Mouse (Mus musculus): ENCODE measurements at regions not wholly inside any gene's neighbourhood (a gene's known extent, or its start where the extent isn't known, plus 50 kb on each side); places are given as distances from the start of the nearest gene placed in this dataset.
A peak's percentile ranks its signal among the peaks of the same experiment; 100 is the strongest.

- peak; percentile 13 for DNase-seq (ENCODE audit: low spot score)
- no peaks in the 10 kb centered on the region for H3K27me3 ChIP-seq (replicated peaks; ENCODE audit: control insufficient read depth, insufficient read depth, low read length)
- WGBS = 61% methylated on average over 9 of the region's 9 CpGs
These were observed 382.6 kb downstream of the Cd83 start for GRCm38 (mm10) chr13:44167186-44167585.

GRCm38 (mm10) chr13:44168186-44168585, 383.6 kb downstream of the Cd83 start:
- H3K4me2 ChIP-seq (ENCODE audit: low read length) = no peak overlapping the region
- H3K36me3 ChIP-seq (ENCODE audit: control insufficient read depth, insufficient read depth, low read length) = no peaks in the 10 kb centered on the region
- WGBS = 82% methylated on average over 5 of the region's 5 CpGs
- H3K9me3 ChIP-seq (replicated peaks; ENCODE audit: control insufficient read depth, low read length) = no peaks in the 10 kb centered on the region
- H3K4me3 ChIP-seq (ENCODE audit: low read depth, low read length) = no peak overlapping the region
- H3K27ac ChIP-seq (ENCODE audit: low read depth, low read length) = no peak overlapping the region
- ATAC-seq (no peak), DNase-seq (ENCODE audit: low spot score) (no peak)
- H3K27me3 ChIP-seq (replicated peaks; ENCODE audit: control insufficient read depth, insufficient read depth, low read length) = no peaks in the 10 kb centered on the region
- H3K9ac ChIP-seq (ENCODE audit: low read length) = no peak overlapping the region
- no peaks in the 10 kb centered on the region for H3K4me1 ChIP-seq (ENCODE audit: control insufficient read depth, insufficient read depth, low read length)

More at GRCm38 (mm10) chr13:44167186-44167585, 382.6 kb downstream of the Cd83 start:
- Histone ChIP-seq H3K9ac (ENCODE audit: low read length) (no peak overlapping the region), H3K9me3 (replicated peaks; ENCODE audit: control insufficient read depth, low read length) (no peaks in the 10 kb centered on the region), H3K4me1 (ENCODE audit: control insufficient read depth, insufficient read depth, low read length) (no peaks in the 10 kb centered on the region), H3K36me3 (ENCODE audit: control insufficient read depth, insufficient read depth, low read length) (no peaks in the 10 kb centered on the region), H3K27ac (ENCODE audit: low read depth, low read length) (no peak overlapping the region), H3K4me2 (ENCODE audit: low read length) (no peak overlapping the region), H3K4me3 (ENCODE audit: low read depth, low read length) (no peak overlapping the region)
- ATAC-seq = no peak

GRCm38 (mm10) chr13:44171639-44172038, 387.1 kb downstream of the Cd83 start:
- H3K4me1 ChIP-seq (ENCODE audit: control insufficient read depth, insufficient read depth, low read length) = no peaks in the 10 kb centered on the region
- H3K27ac ChIP-seq (ENCODE audit: low read depth, low read length) = no peak overlapping the region
- ATAC-seq (no peak), DNase-seq (ENCODE audit: low spot score) (no peak)
- H3K4me2 ChIP-seq (ENCODE audit: low read length) = no peak overlapping the region
- no peaks in the 10 kb centered on the region for H3K27me3 ChIP-seq (replicated peaks; ENCODE audit: control insufficient read depth, insufficient read depth, low read length)
- H3K4me3 ChIP-seq (ENCODE audit: low read depth, low read length) = no peak overlapping the region
- H3K36me3 ChIP-seq (ENCODE audit: control insufficient read depth, insufficient read depth, low read length) = no peaks in the 10 kb centered on the region
- H3K9me3 ChIP-seq (replicated peaks; ENCODE audit: control insufficient read depth, low read length) = no peaks in the 10 kb centered on the region
- no peak overlapping the region for H3K9ac ChIP-seq (ENCODE audit: low read length)
- 86% methylated on average over 6 of the region's 6 CpGs for WGBS

GRCm38 (mm10) chr13:44172701-44173100, 388.1 kb downstream of the Cd83 start:
- 87% methylated on average over 5 of the region's 5 CpGs for WGBS

GRCm38 (mm10) chr13:44174236-44174635, 389.7 kb downstream of the Cd83 start:
- Histone ChIP-seq H3K9ac (ENCODE audit: low read length) (no peak overlapping the region), H3K4me2 (ENCODE audit: low read length) (no peak overlapping the region), H3K4me1 (ENCODE audit: control insufficient read depth, insufficient read depth, low read length) (no peaks in the 10 kb centered on the region), H3K27ac (ENCODE audit: low read depth, low read length) (no peak overlapping the region), H3K9me3 (replicated peaks; ENCODE audit: control insufficient read depth, low read length) (no peaks in the 10 kb centered on the region), H3K27me3 (replicated peaks; ENCODE audit: control insufficient read depth, insufficient read depth, low read length) (no peaks in the 10 kb centered on the region), H3K36me3 (ENCODE audit: control insufficient read depth, insufficient read depth, low read length) (no peaks in the 10 kb centered on the region), H3K4me3 (ENCODE audit: low read depth, low read length) (no peak overlapping the region)
- WGBS = 85% methylated on average over 2 of the region's 2 CpGs
- no peak for ATAC-seq
- no peak for DNase-seq (ENCODE audit: low spot score)

More at GRCm38 (mm10) chr13:44172701-44173100, 388.1 kb downstream of the Cd83 start:
- H3K9me3 ChIP-seq (replicated peaks; ENCODE audit: control insufficient read depth, low read length) = no peaks in the 10 kb centered on the region
- no peaks in the 10 kb centered on the region for H3K27me3 ChIP-seq (replicated peaks; ENCODE audit: control insufficient read depth, insufficient read depth, low read length)
- H3K27ac ChIP-seq (ENCODE audit: low read depth, low read length) = no peak overlapping the region
- H3K4me3 ChIP-seq (ENCODE audit: low read depth, low read length) = no peak overlapping the region
- DNase-seq (ENCODE audit: low spot score) (no peak), ATAC-seq (no peak)
- H3K4me1 ChIP-seq (ENCODE audit: control insufficient read depth, insufficient read depth, low read length) = no peaks in the 10 kb centered on the region
- no peak overlapping the region for H3K4me2 ChIP-seq (ENCODE audit: low read length)
- H3K9ac ChIP-seq (ENCODE audit: low read length) = no peak overlapping the region
- H3K36me3 ChIP-seq (ENCODE audit: control insufficient read depth, insufficient read depth, low read length) = no peaks in the 10 kb centered on the region

GRCm38 (mm10) chr13:44175300-44176036, 390.9 kb downstream of the Cd83 start:
- 91% methylated on average over 8 of the region's 8 CpGs for WGBS
- ATAC-seq = no peak
- no peaks in the 10 kb centered on the region for H3K27me3 ChIP-seq (replicated peaks; ENCODE audit: control insufficient read depth, insufficient read depth, low read length)

GRCm38 (mm10) chr13:44176121-44176520, 391.5 kb downstream of the Cd83 start:
- WGBS = 90% methylated on average over 8 of the region's 8 CpGs
- ATAC-seq (no peak), DNase-seq (ENCODE audit: low spot score) (no peak)
- Histone ChIP-seq H3K27me3 (replicated peaks; ENCODE audit: control insufficient read depth, insufficient read depth, low read length) (no peaks in the 10 kb centered on the region), H3K4me3 (ENCODE audit: low read depth, low read length) (no peak overlapping the region), H3K9me3 (replicated peaks; ENCODE audit: control insufficient read depth, low read length) (no peaks in the 10 kb centered on the region), H3K36me3 (ENCODE audit: control insufficient read depth, insufficient read depth, low read length) (no peaks in the 10 kb centered on the region), H3K4me2 (ENCODE audit: low read length) (no peak overlapping the region), H3K27ac (ENCODE audit: low read depth, low read length) (no peak overlapping the region), H3K4me1 (ENCODE audit: control insufficient read depth, insufficient read depth, low read length) (no peaks in the 10 kb centered on the region), H3K9ac (ENCODE audit: low read length) (no peak overlapping the region)

More at GRCm38 (mm10) chr13:44175300-44176036, 390.9 kb downstream of the Cd83 start:
- H3K27ac ChIP-seq (ENCODE audit: low read depth, low read length) = no peak overlapping the region
- H3K36me3 ChIP-seq (ENCODE audit: control insufficient read depth, insufficient read depth, low read length) = no peaks in the 10 kb centered on the region
- no peaks in the 10 kb centered on the region for H3K4me1 ChIP-seq (ENCODE audit: control insufficient read depth, insufficient read depth, low read length)
- no peaks in the 10 kb centered on the region for H3K9me3 ChIP-seq (replicated peaks; ENCODE audit: control insufficient read depth, low read length)
- H3K9ac ChIP-seq (ENCODE audit: low read length) = no peak overlapping the region
- DNase-seq (ENCODE audit: low spot score) = no peak
- H3K4me2 ChIP-seq (ENCODE audit: low read length) = no peak overlapping the region
- no peak overlapping the region for H3K4me3 ChIP-seq (ENCODE audit: low read depth, low read length)

GRCm38 (mm10) chr13:44178006-44178405, 393.4 kb downstream of the Cd83 start:
- no peaks in the 10 kb centered on the region for H3K36me3 ChIP-seq (ENCODE audit: control insufficient read depth, insufficient read depth, low read length)
- H3K4me3 ChIP-seq (ENCODE audit: low read depth, low read length) = no peak overlapping the region
- 93% methylated on average over 6 of the region's 6 CpGs for WGBS
- no peak overlapping the region for H3K9ac ChIP-seq (ENCODE audit: low read length)
- H3K27me3 ChIP-seq (replicated peaks; ENCODE audit: control insufficient read depth, insufficient read depth, low read length) = no peaks in the 10 kb centered on the region
- no peak overlapping the region for H3K27ac ChIP-seq (ENCODE audit: low read depth, low read length)
- DNase-seq (ENCODE audit: low spot score) (no peak), ATAC-seq (no peak)
- H3K9me3 ChIP-seq (replicated peaks; ENCODE audit: control insufficient read depth, low read length) = no peaks in the 10 kb centered on the region
- no peak overlapping the region for H3K4me2 ChIP-seq (ENCODE audit: low read length)
- H3K4me1 ChIP-seq (ENCODE audit: control insufficient read depth, insufficient read depth, low read length) = 0 out of 2 replicates have a peak, but pooled peaks cover 3% of the 10 kb centered on the region

GRCm38 (mm10) chr13:44180384-44180783, 395.8 kb downstream of the Cd83 start:
- Histone ChIP-seq H3K9ac (ENCODE audit: low read length) (no peak overlapping the region), H3K27me3 (replicated peaks; ENCODE audit: control insufficient read depth, insufficient read depth, low read length) (no peaks in the 10 kb centered on the region), H3K4me1 (ENCODE audit: control insufficient read depth, insufficient read depth, low read length) (0 out of 2 replicates have a peak, but pooled peaks cover 3% of the 10 kb centered on the region), H3K36me3 (ENCODE audit: control insufficient read depth, insufficient read depth, low read length) (no peaks in the 10 kb centered on the region), H3K4me2 (ENCODE audit: low read length) (no peak overlapping the region), H3K9me3 (replicated peaks; ENCODE audit: control insufficient read depth, low read length) (no peaks in the 10 kb centered on the region), H3K27ac (ENCODE audit: low read depth, low read length) (no peak overlapping the region), H3K4me3 (ENCODE audit: low read depth, low read length) (no peak overlapping the region)
- no peak for ATAC-seq
- no peak for DNase-seq (ENCODE audit: low spot score)
- WGBS = 85% methylated on average over 3 of the region's 3 CpGs
